Mouse (Mus musculus) heart, postnatal 10 days (tissue): ENCODE data around the gene Nrsn2. TPM values are rescaled to one million over a fixed set of nuclear protein-coding genes. Genes with fewer than 3 reads are reported as not detected.

Source experiments
- total RNA-seq, 2 experiments: library from RNA; stranded (reverse); gene quantifications; 2 replicates each; pipeline ENCODE4 v1.2.3; 2021

Gene Nrsn2
- total RNA-seq, 2 experiments from 2014 or later = not detected

Other genes with a start within 250 kb of the Nrsn2 start
- 10 to 100 TPM; 44.1 to 53.6 TPM for gene Tcf15, start 233.1 kb downstream of the Nrsn2 start, total RNA-seq
- 100 to 1,000 TPM; 106 to 107 TPM for gene Csnk2a1, start 149.8 kb downstream of the Nrsn2 start, total RNA-seq
- 10 to 100 TPM; 61.4 to 71.4 TPM for gene Tbc1d20, start 82.8 kb downstream of the Nrsn2 start, total RNA-seq
- gene Rbck1, start 44.0 kb downstream of the Nrsn2 start, total RNA-seq = 10 to 100 TPM; 72.5 to 76.8 TPM
- gene Trib3, start 32.6 kb downstream of the Nrsn2 start, total RNA-seq = 1 to 10 TPM; 3.2 to 3.9 TPM
- gene Sox12, start 21.4 kb upstream of the Nrsn2 start, total RNA-seq = 10 to 100 TPM; 26.3 to 37.8 TPM
- 10 to 100 TPM; 18.0 to 18.1 TPM for gene Zcchc3, start 38.4 kb upstream of the Nrsn2 start, total RNA-seq
- 1 to 10 TPM; 3.7 to 4.3 TPM for gene 6820408C15Rik, start 38.9 kb upstream of the Nrsn2 start, total RNA-seq
- not detected for gene Defb23, start 88.0 kb upstream of the Nrsn2 start, total RNA-seq
- gene Defb20, start 100.4 kb upstream of the Nrsn2 start, total RNA-seq = not detected
- not detected for gene Defb22, start 113.5 kb upstream of the Nrsn2 start, total RNA-seq
- gene Defb26, start 135.1 kb upstream of the Nrsn2 start, total RNA-seq = not detected
- not detected for gene Defb28, start 141.6 kb upstream of the Nrsn2 start, total RNA-seq
- not detected for gene Defb29, start 163.5 kb upstream of the Nrsn2 start, total RNA-seq
- not detected for gene Gm17416, start 192.7 kb upstream of the Nrsn2 start, total RNA-seq
- not detected for gene Defb21, start 196.1 kb upstream of the Nrsn2 start, total RNA-seq
- not detected for gene Defb19, start 203.7 kb upstream of the Nrsn2 start, total RNA-seq
- gene Defb45, start 222.8 kb upstream of the Nrsn2 start, total RNA-seq = not detected
- not detected for gene Defb36, start 227.7 kb upstream of the Nrsn2 start, total RNA-seq
- gene Defb25, start 246.4 kb upstream of the Nrsn2 start, total RNA-seq = not detected